Comparison of ENCODE assay signal across 8 mouse cellular contexts in the genomic region with DNA sequence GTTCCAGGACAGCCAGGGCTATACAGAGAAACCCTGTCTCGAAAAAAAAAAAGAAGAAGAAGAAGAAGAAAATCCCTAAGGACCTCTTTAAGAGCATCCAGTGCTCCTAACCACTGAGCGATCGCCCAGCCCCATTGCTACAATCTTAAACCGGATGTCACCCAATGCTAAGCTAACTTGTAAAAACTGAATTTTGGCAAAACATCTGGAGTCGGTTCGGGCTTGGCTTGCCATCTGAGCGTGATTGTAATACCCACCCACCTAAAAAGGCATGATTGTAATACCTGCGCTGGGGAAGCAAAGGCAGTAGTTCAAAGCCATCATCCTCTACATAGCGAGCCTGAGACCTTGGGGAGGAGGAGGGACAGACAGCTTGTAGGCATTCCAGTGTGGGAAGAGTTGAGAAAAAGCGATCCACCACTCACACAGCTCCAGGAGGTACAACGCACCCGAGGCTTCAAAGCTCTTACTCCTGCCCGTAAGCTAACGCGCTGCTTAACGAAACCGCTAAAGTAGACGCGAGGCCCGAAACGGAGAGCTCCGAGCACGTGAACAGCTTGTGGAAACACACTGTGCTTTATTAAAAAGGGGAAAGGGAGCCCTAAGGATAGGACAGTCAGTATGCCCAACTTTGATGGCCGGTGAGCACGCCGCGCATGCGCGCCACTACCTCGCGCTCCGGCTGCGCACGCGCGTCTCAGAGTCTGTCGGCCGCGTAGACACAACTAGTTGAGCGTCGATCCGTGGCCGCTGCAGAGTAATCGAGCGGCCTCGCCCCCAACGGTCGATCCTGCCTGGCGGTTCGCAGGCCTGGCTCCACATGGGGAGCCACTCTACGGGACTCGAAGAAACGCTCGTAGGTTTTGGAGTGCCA. TPM values are rescaled to one million over a fixed set of nuclear protein-coding genes. Genes with fewer than 3 reads are reported as not detected.
DNase-seq lines count a peak whose midpoint lies in the region; ATAC-seq and TF ChIP-seq lines count a peak whose summit lies in the region.

Gene Pomt1, plus strand, starts transcription at position 705 of the 874 bp plus-strand sequence.

- H3K9ac ChIP-seq in hindbrain, postnatal 0 days (replicated peaks; ENCODE audit: low read length): peak within 1 kb of the TSS; percentile 69

- TF ChIP-seq CTCF in gastrocnemius, adult 2 months (IDR thresholded peaks at IDR 0.05): peak; percentile 21; the same call in 1 of the 2 replicates
- no peak for TF ChIP-seq CTCF in hindbrain, postnatal 0 days (IDR thresholded peaks at IDR 0.05; ENCODE audit: low read depth)
- no peak; the same call in 1 of the 2 replicates for TF ChIP-seq CTCF in left cerebral cortex, adult 2 months (IDR thresholded peaks at IDR 0.05)

- peak; percentile 93 for DNase-seq in WW6 (ENCODE audit: low read depth, low spot score)
- DNase-seq in cerebellum, postnatal 4 days (ENCODE audit: low spot score in 2 of 2): peak; percentile 72 to 91
- peak; percentile 94 for DNase-seq in gastrocnemius, adult 2 months
- peak; percentile 98 for DNase-seq in hindbrain, postnatal 0 days (ENCODE audit: low spot score)
- peak; percentile 88 to 91 for DNase-seq in left cerebral cortex, adult 2 months (ENCODE audit: extremely low spot score in 1 of 2, low spot score in 2 of 2)
- peak; percentile 90 to 92 for DNase-seq in right cerebral cortex, adult 2 months (ENCODE audit: low spot score in 2 of 2)
- DNase-seq in urinary bladder, postnatal 14 days (ENCODE audit: low spot score): peak; percentile 90

- intact Hi-C loops in gastrocnemius, adult 2 months (cut with DNase I): loop anchor here (5.0 kb wide), 1 partner anchor 84 kb away; the partner anchor contains the start of gene Prrc2b
- intact Hi-C loops in left cerebral cortex, adult 2 months (cut with DNase I): loop anchor here (2.0 kb wide), 1 partner anchor 53 kb away; the partner anchor contains the start of gene Swi5

- under 1% methylated on average over 54 of the region's 54 CpGs for WGBS in hindbrain, postnatal 0 days

- H3K4me1 ChIP-seq in hindbrain, postnatal 0 days (ENCODE audit: insufficient read depth, low read length): peaks cover 6% of the 10 kb centered on the region

- no peaks in the 10 kb centered on the region for H3K9me3 ChIP-seq in hindbrain, postnatal 0 days (ENCODE audit: low read length)

- H3K27me3 ChIP-seq in hindbrain, postnatal 0 days (ENCODE audit: insufficient read depth, low read length): no peaks in the 10 kb centered on the region

- peak; percentile 91 for ATAC-seq in hindbrain, postnatal 0 days
- ATAC-seq in megakaryocyte, adult 5-6 weeks (ENCODE audit: poor library complexity, severe bottlenecking): peak; percentile 95

- peaks cover 36% of the 10 kb centered on the region for H3K36me3 ChIP-seq in hindbrain, postnatal 0 days (ENCODE audit: insufficient read depth, low read length)

- H3K4me2 ChIP-seq in hindbrain, postnatal 0 days (ENCODE audit: low read depth, low read length): peak within 1 kb of the TSS; percentile 91

- peak within 1 kb of the TSS; percentile 92 for H3K27ac ChIP-seq in gastrocnemius, adult 2 months
- peak within 1 kb of the TSS; percentile 85 for H3K27ac ChIP-seq in hindbrain, postnatal 0 days
- peak within 1 kb of the TSS; percentile 76 for H3K27ac ChIP-seq in left cerebral cortex, adult 2 months

- peak within 1 kb of the TSS; percentile 75 for H3K4me3 ChIP-seq in gastrocnemius, adult 2 months
- H3K4me3 ChIP-seq in hindbrain, postnatal 0 days (ENCODE audit: low read length): peak within 1 kb of the TSS; percentile 70
- peak within 1 kb of the TSS; percentile 82 for H3K4me3 ChIP-seq in left cerebral cortex, adult 2 months

RNA-seq across cellular contexts. Expression of gene Pomt1, which starts in this region (rescaled TPM):
- 10 to 100 TPM; 11.5 TPM for total RNA-seq in gastrocnemius, adult 2 months (2021)
- total RNA-seq in hindbrain, postnatal 0 days (2014; rRNA removed): 41.2 and 41.8 TPM in 2 replicates
- 18.0 and 19.4 TPM in 2 replicates for polyA plus RNA-seq in hindbrain, postnatal 0 days (2015; fragmentation: Nextera tagmentation; extraction: Ambion mirVana)
- total RNA-seq in left cerebral cortex, adult 2 months (2021): 10 to 100 TPM; 23.7 to 25.3 TPM
- 7.7 and 8.4 TPM in 2 replicates for total RNA-seq in megakaryocyte, adult 5-6 weeks (2015)
- total RNA-seq in megakaryocyte, adult 5-6 weeks (2017): 15.2 and 17.3 TPM in 2 replicates

Comparison
In these comparisons a context has a peak if more than half of its experiments do, and no peak if none do; other contexts are left out.
1. Peak in every context shown above with its lines: DNase-seq, ATAC-seq, H3K4me3 ChIP-seq and H3K27ac ChIP-seq.